Mouse (Mus musculus) adrenal gland (tissue): ENCODE results near the gene Tmtc2.

Experiments used
- intact Hi-C: fragments of 180-260 bp; cut with DNase I; formaldehyde crosslinking; loops from one replicate; pipeline ENCODE4 v1.15.1; 2025

Gene Tmtc2

GRCm38 (mm10) chr10:105423187-105423586 lies 151.1 kb downstream of the Tmtc2 start:
- intact Hi-C loops: no loop called here

- intact Hi-C loops: no loop called here
These were observed 156.3 kb downstream of the Tmtc2 start for GRCm38 (mm10) chr10:105417845-105418383.

GRCm38 (mm10) chr10:105416601-105417000 lies 157.7 kb downstream of the Tmtc2 start:
- intact Hi-C loops: no loop called here

GRCm38 (mm10) chr10:105405856-105406527 lies 168.3 kb downstream of the Tmtc2 start:
- intact Hi-C loops: loop anchor here (2.0 kb wide), 1 partner anchor 47 kb away; no protein-coding TSS in a partner anchor

- intact Hi-C loops: loop anchor here (2.0 kb wide), 1 partner anchor 45 kb away; no protein-coding TSS in a partner anchor
These were observed 170.3 kb downstream of the Tmtc2 start for GRCm38 (mm10) chr10:105403931-105404330.

- intact Hi-C loops: no loop called here
These were observed 171.8 kb downstream of the Tmtc2 start for GRCm38 (mm10) chr10:105402481-105402779.

- intact Hi-C loops: no loop called here
These were observed 172.3 kb downstream of the Tmtc2 start for GRCm38 (mm10) chr10:105401754-105402480.

- intact Hi-C loops: no loop called here
These were observed 174.9 kb downstream of the Tmtc2 start for GRCm38 (mm10) chr10:105399316-105399715.

- intact Hi-C loops: no loop called here
These were observed 190.2 kb downstream of the Tmtc2 start for GRCm38 (mm10) chr10:105384065-105384464.

GRCm38 (mm10) chr10:105381705-105382104 lies 192.5 kb downstream of the Tmtc2 start:
- intact Hi-C loops: no loop called here

- intact Hi-C loops: no loop called here
These were observed 193.0 kb downstream of the Tmtc2 start for GRCm38 (mm10) chr10:105381202-105381601.

- intact Hi-C loops: no loop called here
These were observed 193.7 kb downstream of the Tmtc2 start for GRCm38 (mm10) chr10:105380584-105380983.

- intact Hi-C loops: no loop called here
These were observed 196.5 kb downstream of the Tmtc2 start for GRCm38 (mm10) chr10:105377711-105378110.

- intact Hi-C loops: no loop called here
These were observed 201.0 kb downstream of the Tmtc2 start for GRCm38 (mm10) chr10:105373265-105373664.

- intact Hi-C loops: no loop called here
These were observed 206.0 kb downstream of the Tmtc2 start for GRCm38 (mm10) chr10:105368242-105368641.

- intact Hi-C loops: no loop called here
These were observed 209.8 kb downstream of the Tmtc2 start for GRCm38 (mm10) chr10:105364480-105364879.

GRCm38 (mm10) chr10:105350301-105350700 lies 223.9 kb downstream of the Tmtc2 start:
- intact Hi-C loops: no loop called here

GRCm38 (mm10) chr10:105345920-105346319 lies 228.3 kb downstream of the Tmtc2 start:
- intact Hi-C loops: no loop called here

- intact Hi-C loops: no loop called here
These were observed 241.4 kb downstream of the Tmtc2 start for GRCm38 (mm10) chr10:105332856-105333255.

- intact Hi-C loops: no loop called here
These were observed 243.9 kb downstream of the Tmtc2 start for GRCm38 (mm10) chr10:105330327-105330726.

- intact Hi-C loops: no loop called here
These were observed 250.5 kb downstream of the Tmtc2 start for GRCm38 (mm10) chr10:105323646-105324192.
